Mouse (Mus musculus): ENCODE measurements around the gene 4930469K13Rik.

DNA sequence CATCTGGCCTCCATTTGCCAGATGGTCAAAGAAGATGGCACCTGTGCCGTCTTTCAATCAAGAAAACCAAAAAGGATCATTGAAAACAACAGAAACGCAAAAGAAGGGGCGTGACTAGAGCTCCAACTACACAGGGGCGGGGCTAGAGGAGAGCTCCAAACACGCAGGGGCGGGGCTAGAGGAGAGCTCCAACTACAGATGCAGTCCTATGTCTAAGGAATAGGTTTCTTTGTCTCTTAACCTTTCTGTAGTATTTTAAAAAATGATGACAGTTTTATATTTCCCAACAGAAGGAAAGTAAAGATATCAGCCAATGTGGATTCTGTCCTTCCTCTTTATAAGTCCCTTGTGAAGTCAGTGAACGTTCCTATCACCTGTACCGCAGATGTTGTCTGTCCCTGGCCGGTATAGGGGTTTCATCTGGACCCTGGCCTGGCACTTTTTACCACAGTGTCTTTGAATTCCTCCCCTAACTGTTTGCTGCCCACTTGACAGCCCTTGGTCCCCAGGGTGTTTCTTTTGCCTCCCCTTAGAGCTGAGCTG, 153.5 kb downstream of the 4930469K13Rik start:
- TF ChIP-seq CTCF (IDR thresholded peaks at IDR 0.05; ENCODE audit: insufficient read depth, low read depth, low read length) (no peak), POLR2A (IDR thresholded peaks at IDR 0.05; ENCODE audit: insufficient read depth, low read depth, low read length) (no peak)

Data from olfactory bulb, adult 2 months (tissue).